Mouse (Mus musculus): Measurements from ENCODE around the gene Ppil3. TPM values are rescaled to one million over a fixed set of nuclear protein-coding genes. Genes with fewer than 3 reads are reported as not detected.

Gene Ppil3
- total RNA-seq (2022): 10 to 100 TPM; 27.1 to 32.2 (median 29.8) TPM

DNA sequence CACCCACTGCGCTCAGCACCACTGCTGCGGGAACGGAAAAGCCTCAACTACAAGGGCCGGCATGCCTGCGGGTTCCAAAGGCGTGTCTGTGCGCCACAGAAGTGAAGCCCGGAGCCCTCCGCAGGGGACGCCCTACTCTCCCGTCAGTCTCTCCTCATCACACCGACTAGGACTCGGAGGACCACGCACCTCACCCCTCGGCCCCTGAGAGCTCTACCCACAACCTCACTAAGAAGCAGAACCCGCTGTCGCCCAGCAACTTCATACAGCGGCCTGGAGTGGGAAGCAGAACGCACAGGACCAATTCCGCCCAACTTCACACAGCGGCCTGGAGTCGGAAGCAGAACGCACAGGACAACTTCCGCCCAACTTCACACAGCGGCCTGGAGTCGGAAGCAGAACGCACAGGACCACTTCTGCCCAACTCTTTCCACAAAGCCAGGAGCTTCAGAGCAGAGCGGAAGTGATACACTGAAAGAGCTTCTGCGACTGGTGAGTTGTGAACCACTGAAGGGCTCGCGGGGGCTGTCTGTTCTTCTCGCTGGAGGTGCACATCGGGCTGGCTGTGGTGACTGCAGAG, at the start of gene Ppil3, which contains the start of gene Nif3l1:
Gene Ppil3 (minus strand): TSS at position 344 of the 580 bp plus-strand sequence.
Gene Nif3l1 (plus strand): TSS at position 9 of the 580 bp plus-strand sequence.
- DNase-seq (ENCODE audit: low spot score in 2 of 2): peak; percentile 84 to 91

DNA sequence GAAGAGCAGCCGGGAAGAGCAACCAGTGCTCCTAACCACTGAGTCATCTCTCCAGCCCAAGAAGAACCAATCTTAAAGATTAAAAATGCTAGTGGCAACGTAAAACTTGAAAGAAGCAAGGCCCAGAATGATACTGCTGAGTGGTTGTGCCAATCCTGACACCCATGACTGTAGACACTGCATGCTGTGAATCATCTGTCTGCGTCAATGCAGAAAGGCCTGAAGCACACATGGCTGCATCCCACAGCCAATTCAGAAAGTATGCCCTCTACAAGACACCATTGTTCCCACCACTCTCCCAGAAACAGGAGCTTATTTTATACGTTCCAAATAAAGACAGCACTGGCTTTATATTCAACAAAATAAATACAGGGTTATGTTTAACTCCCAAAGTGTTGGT, 37.4 kb upstream of the Ppil3 start:
- DNase-seq (ENCODE audit: low spot score in 2 of 2): no peak

DNA sequence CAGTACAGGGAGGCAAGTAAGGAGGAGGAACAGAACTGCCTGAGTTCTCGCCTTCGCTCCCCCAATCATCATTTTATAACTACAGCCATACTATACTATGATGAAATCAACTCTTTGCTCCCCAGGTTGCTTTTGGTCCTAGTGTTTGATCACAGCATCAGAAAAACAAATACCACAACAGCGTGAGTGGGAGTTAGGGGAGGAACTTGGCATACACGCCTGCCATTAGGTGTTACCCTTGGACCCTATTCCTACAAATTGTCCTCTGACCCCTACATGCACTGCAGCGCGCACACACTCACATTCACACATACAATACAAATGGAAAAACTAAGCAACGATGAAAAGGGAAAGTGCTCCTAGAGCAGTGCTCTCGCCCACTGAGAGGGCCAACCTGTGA, 30.4 kb upstream of the Ppil3 start:
- no peak for DNase-seq (ENCODE audit: low spot score in 2 of 2)

- no peak for DNase-seq (ENCODE audit: low spot score in 2 of 2)
These were observed 20.3 kb upstream of the Ppil3 start for GRCm38 (mm10) chr1:58465561-58465960.

DNA sequence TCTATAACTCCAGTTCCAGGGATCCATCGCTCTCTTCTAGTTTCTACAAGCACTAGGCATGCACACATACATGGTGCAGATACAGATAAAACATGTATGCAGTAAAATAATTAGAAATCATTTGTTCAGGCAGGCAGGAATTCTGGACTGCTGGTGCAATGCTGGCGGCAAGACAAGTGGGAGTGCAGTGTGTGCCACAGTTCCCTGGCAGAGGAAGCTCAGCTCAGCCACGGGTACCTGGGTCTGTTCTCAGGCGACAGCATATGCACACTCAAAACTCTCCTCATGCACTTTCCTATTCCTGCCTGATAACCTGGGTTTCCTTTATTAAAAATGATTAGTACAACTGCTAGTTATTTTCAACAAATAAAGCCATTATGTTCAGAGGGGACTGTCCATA, 19.8 kb upstream of the Ppil3 start:
- no peak for DNase-seq (ENCODE audit: low spot score in 2 of 2)

DNA sequence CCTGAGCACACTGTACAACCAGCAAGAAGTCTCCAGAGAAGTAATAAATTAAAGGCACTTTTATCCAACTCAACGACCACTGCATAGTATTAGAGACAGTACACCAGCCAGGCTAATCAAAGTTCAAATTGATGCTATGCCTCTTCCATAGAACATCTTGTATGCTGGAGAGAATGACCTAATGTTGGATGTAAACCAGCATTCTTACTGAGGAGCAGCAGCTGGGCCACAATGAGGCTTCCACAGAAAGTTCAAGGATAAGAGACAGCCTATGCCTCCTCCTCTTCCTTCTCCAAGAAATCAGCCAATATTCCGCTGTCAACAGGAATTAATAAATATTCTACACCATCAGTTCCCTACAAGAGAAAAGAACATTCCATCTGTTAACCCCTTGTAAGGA, 18.6 kb upstream of the Ppil3 start:
- no peak for DNase-seq (ENCODE audit: low spot score in 2 of 2)

- no peak for DNase-seq (ENCODE audit: low spot score in 2 of 2)
These were observed 15.3 kb upstream of the Ppil3 start for GRCm38 (mm10) chr1:58460566-58460965.

DNA sequence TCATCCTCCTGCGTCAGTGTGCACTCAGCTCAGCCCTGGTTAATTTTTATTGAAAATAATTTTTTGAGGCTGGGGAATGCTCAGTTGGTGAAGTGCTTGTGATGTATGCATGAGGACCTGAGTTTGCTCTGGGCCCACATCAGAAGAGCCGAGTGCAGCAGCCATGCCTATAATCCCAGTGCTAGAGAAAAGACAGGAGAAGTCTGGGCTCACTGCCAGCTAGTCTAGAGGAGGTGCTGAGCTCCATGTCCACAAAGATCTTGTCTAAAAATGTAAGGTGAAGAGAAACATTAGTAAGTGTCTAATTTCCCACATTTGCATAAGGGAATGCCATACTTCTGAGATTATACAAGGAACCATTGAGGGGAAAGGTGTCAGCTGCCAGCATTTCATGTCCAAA, 13.6 kb upstream of the Ppil3 start:
- DNase-seq (ENCODE audit: low spot score in 2 of 2): no peak

GRCm38 (mm10) chr1:58458175-58458574, 12.9 kb upstream of the Ppil3 start:
- DNase-seq (ENCODE audit: low spot score in 2 of 2): no peak

GRCm38 (mm10) chr1:58454316-58454715, 9.0 kb upstream of the Ppil3 start:
- no peak for DNase-seq (ENCODE audit: low spot score in 2 of 2)

- no peak for DNase-seq (ENCODE audit: low spot score in 2 of 2)
These were observed 3.1 kb upstream of the Ppil3 start for GRCm38 (mm10) chr1:58448396-58448795.

DNA sequence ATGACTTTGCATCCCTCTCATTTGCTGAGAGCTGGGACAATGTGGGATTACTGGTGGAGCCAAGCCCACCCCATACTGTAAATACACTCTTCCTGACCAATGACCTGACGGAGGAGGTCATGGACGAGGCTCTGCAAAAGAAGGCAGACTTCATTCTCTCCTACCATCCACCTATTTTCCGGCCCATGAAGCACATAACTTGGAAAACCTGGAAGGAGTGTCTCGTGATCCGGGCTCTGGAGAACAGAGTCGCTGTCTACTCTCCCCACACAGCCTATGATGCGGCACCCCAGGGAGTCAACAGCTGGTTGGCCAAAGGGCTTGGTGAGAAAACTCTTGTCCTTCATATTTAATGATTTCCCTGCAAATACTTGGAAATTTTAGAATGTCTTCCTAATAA, 2.5 kb upstream of the Ppil3 start:
- DNase-seq (ENCODE audit: low spot score in 2 of 2): no peak

DNA sequence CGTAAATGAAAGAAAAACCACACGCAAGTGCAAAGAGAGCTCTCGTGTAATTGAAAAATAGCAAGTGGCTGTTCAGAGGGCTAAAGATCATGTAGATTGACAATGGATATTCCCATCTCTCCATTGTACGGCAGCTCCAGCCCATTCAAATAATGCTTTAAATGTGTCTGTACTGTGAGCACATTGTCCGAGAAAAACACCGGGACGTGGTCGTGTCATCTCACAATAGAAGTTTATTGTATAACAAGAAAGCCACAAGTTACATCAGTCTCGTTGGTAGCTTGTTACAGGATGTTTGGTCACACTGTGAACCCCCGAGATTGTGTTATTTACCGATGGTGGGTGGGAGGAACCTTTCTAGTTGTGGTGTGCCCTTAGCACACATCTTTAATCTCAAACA, 575 bp upstream of the Ppil3 start:
- DNase-seq (ENCODE audit: low spot score in 2 of 2): no peak

- DNase-seq (ENCODE audit: low spot score in 2 of 2): no peak
These were observed 595 bp downstream of the Ppil3 start for GRCm38 (mm10) chr1:58444691-58445090.

DNA sequence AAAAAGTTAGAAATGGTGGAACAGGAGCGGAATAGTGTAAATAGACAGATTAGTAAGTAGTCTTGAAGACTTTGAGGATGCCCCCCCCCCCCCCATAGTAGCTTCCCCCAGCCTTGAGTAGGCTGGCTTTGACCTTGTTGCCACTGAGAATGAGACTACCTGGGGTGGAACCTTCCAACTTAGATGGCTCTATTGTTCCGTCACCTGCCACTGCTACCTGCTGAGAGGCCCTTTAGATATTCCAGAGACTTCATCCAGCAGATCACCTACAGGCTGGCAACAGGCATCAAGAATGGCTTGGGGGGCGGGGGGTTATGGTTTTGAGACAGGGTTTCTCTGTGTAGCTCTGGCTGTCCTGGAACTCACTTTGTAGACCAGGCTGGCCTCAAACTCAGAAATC, 20.7 kb downstream of the Ppil3 start:
- DNase-seq (ENCODE audit: low spot score in 2 of 2): no peak

GRCm38 (mm10) chr1:58423371-58424248, 21.7 kb downstream of the Ppil3 start, which contains the start of gene Clk1:
Gene Clk1 (minus strand): TSS chr1:58424066.
- DNase-seq (ENCODE audit: low spot score in 2 of 2): peak; percentile 92 to 95

DNA sequence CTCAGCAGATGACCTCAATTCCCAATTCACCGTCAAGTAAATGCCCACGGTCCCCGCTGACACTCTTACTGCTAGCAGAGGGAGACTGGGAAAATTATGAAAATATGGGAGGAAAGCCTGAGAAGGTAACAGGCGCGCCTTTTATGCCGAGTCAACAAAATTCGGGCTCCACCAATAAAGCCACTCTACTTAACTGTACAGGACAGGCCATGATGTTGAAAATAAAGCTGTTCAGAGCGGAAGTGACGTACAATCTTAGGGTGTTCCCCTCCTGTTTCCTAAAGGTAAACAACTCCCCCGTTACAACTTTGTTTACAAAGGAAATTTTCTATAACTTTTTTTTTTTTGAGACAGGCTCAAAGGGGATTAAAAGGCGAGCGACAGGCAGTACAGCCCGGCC, 22.4 kb downstream of the Ppil3 start:
- no peak for DNase-seq (ENCODE audit: low spot score in 2 of 2)

DNA sequence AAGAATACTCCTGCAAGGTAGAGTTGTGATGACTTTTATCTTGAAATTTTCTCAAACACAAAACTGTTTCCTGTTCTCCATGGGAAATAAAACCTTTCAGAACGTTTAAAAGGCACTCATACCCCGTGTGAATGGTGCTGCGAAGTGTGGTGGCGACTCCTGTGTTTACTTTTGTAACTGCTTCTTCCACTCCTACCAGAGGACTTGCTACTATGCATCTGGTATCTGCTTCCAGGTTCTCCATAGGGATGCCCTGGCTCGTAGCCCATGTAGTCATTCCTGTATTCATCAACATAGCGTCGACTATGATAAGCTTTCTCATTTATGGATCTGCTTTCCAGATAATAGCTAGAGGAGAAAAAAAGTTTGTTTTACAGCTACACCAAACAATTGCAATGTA, 24.3 kb downstream of the Ppil3 start:
- DNase-seq (ENCODE audit: low spot score in 2 of 2): no peak

DNA sequence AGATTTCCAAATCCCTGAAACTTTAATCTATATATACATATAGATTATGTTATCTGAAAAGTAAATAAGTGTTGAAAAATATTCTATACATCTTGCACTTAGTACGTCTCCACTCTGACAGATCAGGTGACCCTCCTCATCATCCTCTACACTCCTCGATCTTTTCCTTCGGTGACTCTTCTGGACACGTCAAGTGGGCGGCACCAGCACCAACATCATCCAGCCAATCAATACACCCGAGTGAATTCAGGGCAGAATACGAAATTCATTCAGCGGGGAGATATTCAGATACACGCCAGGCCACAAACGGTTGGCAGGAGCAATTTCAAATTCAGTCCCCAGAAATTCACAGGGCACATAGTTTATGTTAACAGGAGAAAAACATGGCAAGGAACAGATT, 25.3 kb downstream of the Ppil3 start:
- no peak for DNase-seq (ENCODE audit: low spot score in 2 of 2)

DNA sequence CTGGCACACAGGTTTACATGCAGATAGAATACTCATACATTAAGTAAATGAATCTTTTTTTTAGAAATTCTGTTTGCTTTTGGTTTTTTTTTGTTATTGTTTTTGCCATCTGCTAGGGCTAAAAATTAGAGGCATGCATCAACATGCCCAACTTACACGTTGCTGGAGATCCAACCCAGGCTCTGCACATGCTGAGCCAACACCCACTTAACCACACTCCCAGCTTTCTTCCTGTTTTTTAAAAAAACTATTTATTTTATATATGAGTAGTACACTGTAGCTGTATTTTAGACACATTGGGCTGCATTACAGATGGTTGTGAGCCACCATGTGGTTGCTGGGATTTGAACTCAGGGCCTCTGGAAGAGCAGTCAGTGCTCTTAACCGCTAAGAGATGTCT, 29.2 kb downstream of the Ppil3 start:
- DNase-seq (ENCODE audit: low spot score in 2 of 2): no peak

DNA sequence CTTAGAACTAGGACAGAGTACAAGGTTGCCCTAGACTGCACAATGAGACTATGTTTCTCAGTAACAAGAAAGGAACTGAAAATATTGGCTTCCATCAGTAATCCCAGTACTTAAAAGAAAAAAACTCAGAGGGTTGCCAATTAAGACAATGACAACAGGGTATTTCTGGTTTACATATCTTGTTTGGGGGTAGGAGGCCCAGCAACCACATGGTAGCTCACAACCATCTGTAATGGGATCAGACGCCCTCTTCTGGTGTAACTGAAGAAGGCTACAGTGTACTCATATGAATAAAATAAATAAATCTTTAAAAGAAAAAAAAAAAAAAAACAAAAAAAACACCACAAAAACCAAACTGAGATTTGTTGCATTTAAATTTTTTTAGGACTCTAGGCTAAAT, 29.8 kb downstream of the Ppil3 start:
- DNase-seq (ENCODE audit: low spot score in 2 of 2): no peak

GRCm38 (mm10) chr1:58410776-58411175, 34.5 kb downstream of the Ppil3 start:
- no peak for DNase-seq (ENCODE audit: low spot score in 2 of 2)

GRCm38 (mm10) chr1:58410198-58410588, 35.1 kb downstream of the Ppil3 start:
- no peak for DNase-seq (ENCODE audit: low spot score in 2 of 2)

All from left cerebral cortex, adult 8-10 months (tissue).